Mouse (Mus musculus) gastrocnemius, postnatal 25 days (tissue): Measurements from ENCODE around the gene Nxpe3. TPM values are rescaled to one million over a fixed set of nuclear protein-coding genes. Genes with fewer than 3 reads are reported as not detected.

Experiments
- DNase-seq: peaks from one replicate; pipeline ENCODE4 v3.0.0; 2022
- total RNA-seq, 2 experiments: library from RNA; stranded (reverse); gene quantifications; 1 replicate in 1 of 2; 2 replicates in 1 of 2; pipeline ENCODE4 v1.2.3; 2021

The Nxpe3 gene
- total RNA-seq, 2 experiments from 2014 or later, result 0.31 to 0.38 TPM

GRCm38 (mm10) chr16:55809779-55810514, 85.1 kb downstream of the Nxpe3 start:
- DNase-seq, result no peak

- no peak for DNase-seq
Measured at GRCm38 (mm10) chr16:55809345-55809744, 85.7 kb downstream of the Nxpe3 start.

- no peak for DNase-seq
Measured at GRCm38 (mm10) chr16:55807505-55807932, 87.6 kb downstream of the Nxpe3 start.

GRCm38 (mm10) chr16:55804799-55805198, 90.3 kb downstream of the Nxpe3 start:
- no peak for DNase-seq

GRCm38 (mm10) chr16:55801629-55802028, 93.5 kb downstream of the Nxpe3 start:
- no peak for DNase-seq

- DNase-seq, result no peak
Measured at GRCm38 (mm10) chr16:55798845-55799244, 96.2 kb downstream of the Nxpe3 start.

GRCm38 (mm10) chr16:55790326-55790725, 104.8 kb downstream of the Nxpe3 start:
- DNase-seq, result no peak

Other genes with a start within 250 kb of the Nxpe3 start
- gene Nfkbiz, start 56.4 kb downstream of the Nxpe3 start, total RNA-seq, result 1 to 10 TPM; 1.2 to 1.3 TPM
- gene Cep97, start 39.6 kb upstream of the Nxpe3 start, total RNA-seq, result 1 to 10 TPM; 4.1 to 5.7 TPM
- gene Rpl24, start 71.0 kb upstream of the Nxpe3 start, total RNA-seq, result 100 to 1,000 TPM; 523 to 572 TPM
- 1 to 10 TPM; 9.3 to 9.6 TPM for gene Zbtb11, start 78.6 kb upstream of the Nxpe3 start, total RNA-seq
- 10 to 100 TPM; 47.0 to 50.1 TPM for gene Pcnp, start 134.5 kb upstream of the Nxpe3 start, total RNA-seq
- gene Trmt10c, start 142.5 kb upstream of the Nxpe3 start, total RNA-seq, result 1 to 10 TPM; 7.7 to 9.3 TPM
- 10 to 100 TPM; 11.5 to 12.9 TPM for gene Senp7, start 153.1 kb upstream of the Nxpe3 start, total RNA-seq